Mouse (Mus musculus) myocyte (in vitro differentiated cells): ENCODE results near the gene Ryr2.

Experiments used
- E2F4 ChIP-seq: IDR thresholded peaks from one replicate; pipeline ENCODE4 v1.6.1; 2011; ENCODE audit warnings: mild to moderate bottlenecking, control low read depth, moderate library complexity; ENCODE audit not compliant: insufficient read depth
- MYOD1 ChIP-seq, 3 experiments: IDR thresholded peaks; one replicate each; pipeline ENCODE4 v1.6.1; 2011; ENCODE audit warnings: control low read depth in 2 of 3, low read depth in 2 of 3, mild to moderate bottlenecking in 2 of 3, moderate library complexity in 1 of 3; ENCODE audit not compliant: insufficient read length in 2 of 3, control insufficient read depth in 1 of 3
- MYOG ChIP-seq, 3 experiments: IDR thresholded peaks; one replicate each; pipeline ENCODE4 v1.6.1; 2011; ENCODE audit warnings: control low read depth in 2 of 3, low read depth in 2 of 3, mild to moderate bottlenecking in 2 of 3; ENCODE audit not compliant: insufficient read length in 2 of 3, control insufficient read depth in 1 of 3, insufficient read depth in 1 of 3
- POLR2A ChIP-seq: IDR thresholded peaks from one replicate; pipeline ENCODE4 v1.6.1; 2011; ENCODE audit warnings: low read depth, mild to moderate bottlenecking, control low read depth, moderate library complexity; ENCODE audit not compliant: insufficient read length
- TCF12 ChIP-seq: IDR thresholded peaks from one replicate; pipeline ENCODE4 v1.6.1; 2011; ENCODE audit warnings: mild to moderate bottlenecking, control low read depth; ENCODE audit not compliant: poor library complexity, insufficient read depth, severe bottlenecking

DNA sequence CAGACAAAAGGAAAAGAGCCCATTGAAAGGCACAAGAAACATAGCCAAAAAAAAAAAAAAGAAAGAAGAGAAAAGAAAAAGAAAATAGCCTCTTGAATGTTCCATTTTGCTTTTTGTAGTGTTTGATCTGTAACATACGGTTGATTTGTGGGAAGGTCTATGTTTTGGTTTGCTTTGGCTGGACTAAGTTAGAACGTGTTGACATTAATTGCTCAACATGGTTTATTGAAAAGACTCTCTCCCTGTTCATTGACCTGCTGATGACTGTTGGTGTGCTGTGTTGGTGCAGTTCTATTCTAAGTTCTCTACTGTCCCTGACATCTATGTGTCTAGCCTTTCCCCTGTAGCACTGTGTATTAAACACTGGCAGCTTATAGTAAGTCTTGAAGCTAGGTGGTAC is 39.7 kb upstream of the Ryr2 start:
- TF ChIP-seq E2F4 (no peak), TCF12 (no peak), POLR2A (no peak), MYOD1 (IDR thresholded peaks at IDR 0.05; ENCODE audit: control insufficient read depth in 1 of 3, insufficient read length in 2 of 3, low read depth in 2 of 3) (no peak), MYOG (IDR thresholded peaks at IDR 0.05; ENCODE audit: control insufficient read depth in 1 of 3, insufficient read depth in 1 of 3, insufficient read length in 2 of 3, low read depth in 2 of 3) (no peak)
